Mouse (Mus musculus): Measurements from ENCODE around the gene Ddx20. TPM values are rescaled to one million over a fixed set of nuclear protein-coding genes. Genes with fewer than 3 reads are reported as not detected.
"Not testable (repeated sequence)": the region's sequence is repeated elsewhere in the genome, so short reads cannot be mapped to it uniquely, and the experiment has no call there.

Ddx20 gene
- polyA plus RNA-seq, 1 experiment from 2014 or later = 32.6 TPM

DNA sequence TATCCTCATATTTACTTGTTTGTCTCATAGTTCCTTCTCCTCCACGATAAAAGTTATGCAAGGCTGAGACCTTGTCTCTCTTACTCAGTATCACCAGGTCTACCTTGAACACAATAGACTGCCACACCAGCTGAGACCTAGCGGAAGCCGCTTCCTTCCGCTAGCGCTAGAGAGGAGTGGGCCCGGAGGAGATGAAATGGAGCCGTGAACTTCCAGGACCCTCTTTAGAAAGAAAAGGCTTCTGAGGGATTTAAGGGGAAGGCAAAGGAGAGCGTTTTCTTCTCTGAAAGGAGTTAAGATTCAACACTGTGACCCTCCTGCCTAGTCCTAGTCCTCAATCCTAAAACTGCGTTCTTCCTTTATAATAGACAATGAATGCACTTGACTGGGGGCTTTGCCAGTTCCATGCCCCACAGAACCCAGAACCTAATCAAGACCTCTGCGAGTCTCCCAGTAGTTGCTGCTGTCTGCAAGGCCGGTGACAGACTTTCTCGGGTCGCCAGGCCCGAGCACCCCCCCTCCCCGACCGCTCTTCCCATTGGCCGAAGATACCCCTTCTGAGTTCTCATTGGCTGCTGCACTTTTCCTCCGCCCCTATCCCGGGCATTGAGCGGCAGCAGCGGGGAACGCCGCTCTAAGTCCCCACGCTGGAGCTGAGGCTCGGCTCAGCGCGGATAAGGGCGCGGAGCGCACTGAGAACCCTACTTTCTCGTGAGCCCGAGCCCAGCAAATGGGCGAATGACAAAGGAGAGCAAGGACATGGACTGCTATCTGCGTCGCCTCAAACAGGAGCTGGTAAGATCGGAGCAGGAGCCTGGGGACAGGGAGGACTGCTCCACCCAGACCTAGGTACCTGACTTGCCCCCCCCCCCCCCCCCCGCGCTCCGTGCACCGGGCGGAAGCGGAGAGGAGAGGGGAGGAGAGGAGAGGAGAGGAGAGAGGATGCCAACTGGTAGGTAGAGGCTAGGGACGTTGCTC is 16.9 kb upstream of the Ddx20 start, which contains the start of gene Inka2:
Gene Inka2 (plus strand): TSS at position 569 of the 978 bp plus-strand sequence.
- H3K4me3 ChIP-seq (replicated peaks) = peak within 1 kb of the TSS; percentile 57
- peak within 1 kb of the TSS; percentile 72 for H3K27ac ChIP-seq (replicated peaks)
- peaks cover 13% of the 10 kb centered on the region for H3K27me3 ChIP-seq
- H3K4me2 ChIP-seq (replicated peaks) = peak within 1 kb of the TSS; percentile 96
- peak within 1 kb of the TSS; percentile 34 for H3K9ac ChIP-seq
- peaks cover 25% of the 10 kb centered on the region for H3K4me1 ChIP-seq
- peak; percentile 92 for ATAC-seq (ENCODE audit: insufficient number of reproducible peaks, low FRiP score, low TSS enrichment, low read depth)
- WGBS = 6% methylated on average over 38 of the region's 43 CpGs
- H3K36me3 ChIP-seq = no peaks in the 10 kb centered on the region
- no peaks in the 10 kb centered on the region for H3K9me3 ChIP-seq (replicated peaks)

DNA sequence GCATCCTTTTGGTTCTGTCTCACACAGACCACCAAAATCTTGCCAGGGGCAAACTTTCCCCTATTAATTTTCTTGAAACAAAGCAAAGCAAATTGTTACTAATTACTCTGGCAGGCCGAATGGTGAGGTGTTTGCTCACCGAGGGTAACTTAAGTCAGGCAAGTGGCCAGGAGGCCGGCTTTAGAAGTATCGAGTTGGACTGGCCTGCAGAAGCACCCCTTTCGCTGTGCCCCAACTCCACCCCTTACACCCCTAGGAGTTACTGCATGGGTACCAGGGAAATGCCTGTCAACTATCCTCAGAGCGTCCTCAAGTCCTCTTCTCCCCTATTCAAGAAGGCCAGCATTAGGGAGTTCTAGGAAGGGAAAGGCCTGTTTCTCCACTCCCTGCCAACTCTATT is 16.2 kb upstream of the Ddx20 start:
- peaks cover 25% of the 10 kb centered on the region for H3K4me1 ChIP-seq
- peak overlapping the region; percentile 96 for H3K4me2 ChIP-seq (replicated peaks)
- peaks cover 13% of the 10 kb centered on the region for H3K27me3 ChIP-seq
- no peak overlapping the region for H3K4me3 ChIP-seq (replicated peaks)
- H3K9me3 ChIP-seq (replicated peaks) = no peaks in the 10 kb centered on the region
- H3K36me3 ChIP-seq = no peaks in the 10 kb centered on the region
- no peak for ATAC-seq (ENCODE audit: insufficient number of reproducible peaks, low FRiP score, low TSS enrichment, low read depth)
- no peak overlapping the region for H3K9ac ChIP-seq
- 47% methylated on average over 6 of the region's 6 CpGs for WGBS
- no peak overlapping the region for H3K27ac ChIP-seq (replicated peaks)

DNA sequence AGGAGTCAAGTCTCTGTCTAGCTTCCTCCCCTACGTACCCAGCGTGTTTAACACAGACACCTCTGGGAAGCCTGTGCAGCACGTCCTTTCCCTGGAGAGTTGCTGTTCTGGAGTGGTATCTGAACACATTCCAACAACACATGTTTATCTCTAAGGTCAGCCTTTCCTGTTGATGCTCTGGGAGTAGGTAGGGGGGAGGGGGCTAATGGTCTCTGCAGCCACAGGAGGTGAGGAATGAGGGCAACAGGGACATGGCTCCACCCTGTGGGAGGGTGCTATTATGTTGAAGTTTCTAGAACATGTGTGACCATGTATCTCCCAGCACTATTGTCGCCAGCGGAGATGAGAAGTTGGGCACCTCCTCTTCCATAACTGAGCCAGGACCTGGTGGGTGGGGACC is 14.0 kb upstream of the Ddx20 start:
- ATAC-seq (ENCODE audit: insufficient number of reproducible peaks, low FRiP score, low TSS enrichment, low read depth) = no peak
- Histone ChIP-seq H3K4me2 (replicated peaks) (no peak overlapping the region), H3K36me3 (no peaks in the 10 kb centered on the region), H3K9me3 (replicated peaks) (no peaks in the 10 kb centered on the region), H3K4me3 (replicated peaks) (no peak overlapping the region), H3K4me1 (peaks cover 25% of the 10 kb centered on the region), H3K9ac (no peak overlapping the region), H3K27me3 (peaks cover 6% of the 10 kb centered on the region), H3K27ac (replicated peaks) (no peak overlapping the region)
- WGBS = 42% methylated on average over 5 of the region's 5 CpGs

DNA sequence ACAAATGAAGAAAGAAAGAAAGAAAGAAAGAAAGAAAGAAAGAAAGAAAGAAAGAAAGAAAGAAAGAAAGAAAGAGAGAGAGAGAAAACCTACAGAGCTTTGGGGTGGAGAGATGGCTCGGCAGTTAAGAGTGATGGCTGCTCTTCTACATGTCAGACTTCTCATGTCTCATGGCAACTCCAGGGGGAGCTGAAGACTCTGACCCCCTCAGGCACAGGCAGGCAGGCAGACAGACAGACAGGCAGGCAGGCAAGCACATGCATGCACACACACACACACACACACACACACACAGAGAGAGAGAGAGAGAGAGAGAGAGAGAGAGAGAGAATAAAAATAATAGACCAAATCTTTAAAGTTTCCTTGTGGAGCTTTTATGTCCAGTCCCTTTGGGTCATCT is 13.4 kb upstream of the Ddx20 start:
- ATAC-seq (ENCODE audit: insufficient number of reproducible peaks, low FRiP score, low TSS enrichment, low read depth); H3K36me3 ChIP-seq; H3K4me3 ChIP-seq (replicated peaks); H3K4me2 ChIP-seq (replicated peaks); H3K27me3 ChIP-seq; H3K9ac ChIP-seq; H3K9me3 ChIP-seq (replicated peaks); H3K27ac ChIP-seq (replicated peaks): not testable (repeated sequence)
- 25% methylated on average over 1 of the region's 1 CpGs for WGBS
- peaks cover 26% of the 10 kb centered on the region for H3K4me1 ChIP-seq

DNA sequence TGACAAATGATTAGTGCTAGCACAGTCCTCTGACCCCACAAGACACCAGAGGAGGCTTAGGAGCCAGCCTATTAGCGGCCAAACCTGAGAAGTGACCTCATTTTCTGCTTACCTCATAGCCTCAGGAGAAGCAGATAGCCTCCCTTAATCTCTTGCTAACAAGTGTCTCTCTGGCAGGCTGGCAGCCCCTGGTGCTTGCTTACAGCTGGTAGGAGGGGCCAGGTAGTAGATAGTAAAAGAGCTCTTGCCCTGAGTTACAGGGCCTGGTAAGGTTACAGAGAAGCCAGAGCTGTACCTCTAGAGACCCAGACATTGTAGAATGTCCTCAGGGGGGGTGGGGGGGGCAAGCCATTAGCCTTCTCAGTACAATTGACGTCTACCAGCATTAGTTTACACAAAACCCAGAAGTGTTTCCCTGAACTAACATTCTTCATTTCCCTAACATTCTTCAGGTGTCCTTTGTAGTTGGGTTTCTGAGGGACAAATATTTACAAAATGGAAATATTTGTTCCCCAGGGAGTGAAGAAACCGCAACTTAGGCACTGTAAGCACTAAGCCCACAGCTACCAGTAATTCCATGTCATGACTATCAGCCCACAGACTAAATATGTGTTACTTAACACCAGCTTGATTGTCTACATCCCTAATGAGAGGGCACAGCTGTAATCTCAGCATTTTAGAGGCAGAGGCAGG is 12.0 kb upstream of the Ddx20 start:
- H3K4me1 ChIP-seq = peaks cover 17% of the 10 kb centered on the region; the same call in 1 of the 2 replicates
- H3K9ac ChIP-seq = no peak overlapping the region
- H3K27ac ChIP-seq (replicated peaks) = no peak overlapping the region
- ATAC-seq (ENCODE audit: insufficient number of reproducible peaks, low FRiP score, low TSS enrichment, low read depth) = no peak
- no peaks in the 10 kb centered on the region for H3K27me3 ChIP-seq
- H3K4me2 ChIP-seq (replicated peaks) = no peak overlapping the region
- WGBS = 45% methylated on average over 3 of the region's 3 CpGs
- no peak overlapping the region for H3K4me3 ChIP-seq (replicated peaks)
- H3K9me3 ChIP-seq (replicated peaks) = no peaks in the 10 kb centered on the region
- no peaks in the 10 kb centered on the region for H3K36me3 ChIP-seq

DNA sequence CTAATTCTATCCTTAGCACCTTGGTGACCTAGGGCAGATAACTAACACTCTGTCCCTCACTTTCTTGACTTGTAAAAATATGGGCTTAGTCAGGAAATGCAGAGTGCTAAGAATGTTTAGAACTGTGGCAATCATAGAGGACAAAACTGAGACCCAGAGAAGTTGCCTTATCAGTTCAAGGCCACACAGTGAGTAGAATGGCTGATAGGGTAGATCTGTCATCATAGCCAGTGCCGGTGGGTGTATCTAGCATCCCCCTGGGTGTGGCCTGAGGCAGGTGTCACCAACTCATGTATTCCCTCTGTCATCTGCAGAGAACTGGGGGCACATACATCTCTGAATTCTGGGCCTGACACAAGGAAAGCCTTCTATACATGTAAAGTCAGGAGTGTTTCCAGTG is 10.9 kb upstream of the Ddx20 start:
- Histone ChIP-seq H3K27ac (replicated peaks) (no peak overlapping the region), H3K27me3 (no peaks in the 10 kb centered on the region), H3K9me3 (replicated peaks) (no peaks in the 10 kb centered on the region), H3K36me3 (no peaks in the 10 kb centered on the region), H3K4me1 (peaks cover 11% of the 10 kb centered on the region; the same call in 1 of the 2 replicates), H3K4me3 (replicated peaks) (no peak overlapping the region), H3K9ac (no peak overlapping the region), H3K4me2 (replicated peaks) (no peak overlapping the region)
- 81% methylated on average over 1 of the region's 1 CpGs for WGBS
- ATAC-seq (ENCODE audit: insufficient number of reproducible peaks, low FRiP score, low TSS enrichment, low read depth) = no peak

DNA sequence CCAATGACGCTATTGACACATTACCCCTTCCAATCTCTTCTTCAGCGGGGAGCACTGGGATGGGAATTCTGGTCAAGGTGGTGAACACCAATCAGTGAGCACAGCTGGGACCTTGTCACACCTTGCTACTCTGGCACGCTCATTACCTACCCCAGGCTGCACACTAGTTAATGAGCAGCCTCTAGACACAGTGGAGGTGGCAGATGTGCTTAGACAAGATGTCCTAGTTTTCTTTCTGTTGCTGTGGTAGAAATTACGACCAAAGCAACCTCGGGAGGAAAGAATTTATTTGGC is 9.7 kb upstream of the Ddx20 start:
- no peak for ATAC-seq (ENCODE audit: insufficient number of reproducible peaks, low FRiP score, low TSS enrichment, low read depth)
- Histone ChIP-seq H3K27me3 (no peaks in the 10 kb centered on the region), H3K9me3 (replicated peaks) (no peaks in the 10 kb centered on the region), H3K9ac (no peak overlapping the region), H3K27ac (replicated peaks) (no peak overlapping the region), H3K4me1 (peaks cover 11% of the 10 kb centered on the region; the same call in 1 of the 2 replicates), H3K36me3 (no peaks in the 10 kb centered on the region), H3K4me2 (replicated peaks) (no peak overlapping the region), H3K4me3 (replicated peaks) (no peak overlapping the region)
- WGBS = 75% methylated on average over 5 of the region's 5 CpGs

DNA sequence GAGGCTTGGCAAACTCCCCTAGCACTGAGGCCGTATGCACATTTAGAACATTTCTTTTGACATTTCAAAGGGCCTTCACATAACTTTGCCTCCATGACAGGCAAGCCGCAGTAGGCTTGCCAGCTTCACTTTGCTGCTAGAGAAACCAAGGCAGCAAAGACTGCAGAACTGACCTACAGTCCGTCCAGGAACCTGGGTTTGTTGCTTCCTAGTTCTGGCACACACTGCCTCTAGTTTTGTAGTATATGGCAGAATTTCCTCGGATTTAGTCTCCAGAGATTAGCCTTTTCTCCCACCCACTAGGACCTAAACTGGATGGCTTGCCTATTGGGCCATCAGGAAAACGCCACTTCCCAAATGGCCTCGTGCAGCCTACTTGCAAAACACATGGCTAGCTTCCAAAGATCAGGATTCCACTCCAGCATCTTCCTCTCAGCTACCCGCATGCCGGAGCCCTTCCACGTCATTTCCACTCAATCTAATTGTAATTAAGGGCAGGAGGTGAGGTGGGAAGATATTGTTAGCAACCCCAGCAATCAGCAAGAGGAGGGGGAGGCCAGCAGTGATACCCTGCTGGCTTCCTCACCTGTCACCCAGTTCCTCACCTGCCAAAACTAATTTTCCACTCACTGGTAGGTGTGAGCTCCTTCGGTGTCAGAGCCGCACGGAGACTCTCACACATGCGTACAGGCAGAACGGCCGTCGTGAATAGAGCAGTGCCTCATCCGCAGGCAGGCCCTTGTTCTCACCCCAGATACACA is 9.2 kb upstream of the Ddx20 start:
- H3K4me3 ChIP-seq (replicated peaks) = no peak overlapping the region
- peaks cover 11% of the 10 kb centered on the region; the same call in 1 of the 2 replicates for H3K4me1 ChIP-seq
- no peaks in the 10 kb centered on the region for H3K9me3 ChIP-seq (replicated peaks)
- H3K27ac ChIP-seq (replicated peaks) = no peak overlapping the region
- ATAC-seq (ENCODE audit: insufficient number of reproducible peaks, low FRiP score, low TSS enrichment, low read depth) = no peak
- H3K36me3 ChIP-seq = no peaks in the 10 kb centered on the region
- peak overlapping the region; percentile 34; the same call in 1 of the 2 replicates for H3K4me2 ChIP-seq (replicated peaks)
- WGBS = 70% methylated on average over 17 of the region's 17 CpGs
- H3K9ac ChIP-seq = no peak overlapping the region
- no peaks in the 10 kb centered on the region for H3K27me3 ChIP-seq

DNA sequence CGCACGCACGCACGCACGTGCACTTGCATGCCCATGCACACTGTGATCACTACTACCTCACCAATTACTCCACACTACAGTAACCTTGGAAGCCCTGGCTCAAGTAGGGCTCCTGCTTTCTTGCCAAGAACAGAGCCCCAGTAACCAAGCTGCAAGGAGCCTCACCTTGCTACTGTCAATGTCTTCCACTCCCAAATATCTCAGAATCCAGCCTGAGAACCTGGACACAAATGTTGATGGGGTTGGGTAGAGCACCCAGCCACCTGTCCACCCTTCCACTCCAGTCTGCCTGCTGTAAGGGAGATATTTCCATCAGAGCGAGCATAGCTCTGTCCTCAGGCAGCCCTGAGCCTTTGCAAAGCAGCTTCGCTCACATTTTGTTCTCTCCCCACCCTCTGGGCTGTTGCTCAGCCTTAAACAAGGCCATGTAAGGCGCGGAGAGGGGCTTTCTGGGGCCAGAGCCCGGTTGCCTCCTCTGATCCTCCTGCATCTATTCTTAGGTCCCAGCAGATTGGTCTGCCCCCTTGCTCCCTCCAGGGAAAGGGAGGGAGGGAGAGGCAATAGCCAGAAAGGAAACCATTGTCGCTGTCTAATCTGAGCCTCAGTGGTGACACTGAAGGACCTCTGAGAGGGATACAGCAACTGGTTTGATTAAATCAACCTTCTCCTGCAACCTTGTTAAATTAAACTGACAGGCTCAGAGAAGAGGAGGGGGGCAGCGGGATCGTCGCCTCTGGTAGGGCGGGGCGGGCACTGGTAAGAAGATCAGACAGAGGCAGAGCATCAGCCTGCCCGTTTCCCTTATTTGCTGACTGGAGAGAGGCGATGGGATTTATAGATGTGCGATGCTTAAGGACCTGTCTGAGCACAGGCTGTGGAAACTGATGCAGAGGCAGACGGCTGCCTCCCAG is 8.4 kb upstream of the Ddx20 start:
- Histone ChIP-seq H3K9me3 (replicated peaks) (no peaks in the 10 kb centered on the region), H3K4me3 (replicated peaks) (peak overlapping the region; percentile 10; the same call in 1 of the 2 replicates), H3K27ac (replicated peaks) (no peak overlapping the region), H3K27me3 (no peaks in the 10 kb centered on the region), H3K4me2 (replicated peaks) (peak overlapping the region; percentile 34), H3K9ac (no peak overlapping the region), H3K4me1 (peaks cover 11% of the 10 kb centered on the region; the same call in 1 of the 2 replicates), H3K36me3 (no peaks in the 10 kb centered on the region)
- 21% methylated on average over 20 of the region's 20 CpGs for WGBS
- no peak; the same call in 1 of the 2 replicates for ATAC-seq (ENCODE audit: insufficient number of reproducible peaks, low FRiP score, low TSS enrichment, low read depth)

DNA sequence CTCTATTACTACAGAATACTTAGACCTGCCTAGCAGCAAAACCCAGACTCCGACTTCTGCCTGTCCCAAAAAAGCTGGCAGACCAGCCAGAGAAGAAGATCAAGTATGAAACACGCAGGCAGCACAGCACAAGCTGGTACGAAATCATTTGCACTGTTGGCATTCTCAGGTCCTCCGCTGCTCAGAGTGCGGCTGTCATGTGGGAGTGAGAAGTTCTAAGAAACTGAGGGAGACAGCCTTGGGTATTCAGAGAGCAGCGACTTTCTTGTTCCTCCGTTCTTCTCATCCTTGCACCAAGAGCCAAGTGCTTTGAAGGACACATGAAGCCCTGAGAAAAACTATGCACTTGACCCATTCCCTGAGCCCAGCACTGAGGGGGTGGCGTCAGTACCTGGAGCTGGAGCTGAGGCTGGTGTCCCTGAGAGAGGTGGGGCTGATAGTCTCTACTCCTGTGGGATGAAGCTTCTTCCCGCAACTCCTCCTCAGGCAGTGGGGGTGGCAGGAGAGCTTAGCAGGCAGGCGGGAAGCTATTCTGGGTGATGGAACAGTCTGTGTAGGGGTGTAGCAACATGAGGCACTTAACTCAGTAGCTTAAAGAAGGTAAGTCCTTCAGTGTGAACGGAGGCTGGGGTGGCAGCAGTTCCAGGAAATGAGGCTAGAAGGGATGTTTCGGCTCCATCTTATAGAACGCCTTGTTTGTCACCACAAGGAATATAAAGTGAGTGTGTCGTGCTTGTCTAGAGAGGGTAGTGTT is 6.1 kb upstream of the Ddx20 start:
- Histone ChIP-seq H3K36me3 (no peaks in the 10 kb centered on the region), H3K9me3 (replicated peaks) (no peaks in the 10 kb centered on the region), H3K9ac (no peak overlapping the region), H3K27ac (replicated peaks) (no peak overlapping the region), H3K4me3 (replicated peaks) (no peak overlapping the region), H3K4me1 (peaks cover 11% of the 10 kb centered on the region; the same call in 1 of the 2 replicates), H3K27me3 (no peaks in the 10 kb centered on the region), H3K4me2 (replicated peaks) (no peak overlapping the region)
- 67% methylated on average over 14 of the region's 14 CpGs for WGBS
- no peak for ATAC-seq (ENCODE audit: insufficient number of reproducible peaks, low FRiP score, low TSS enrichment, low read depth)

Measured in embryonic facial prominence, embryonic 15.5 days (tissue).